Mouse (Mus musculus) C2C12 (cell line): ENCODE measurements at regions not wholly inside any gene's neighbourhood (a gene's known extent, or its start where the extent isn't known, plus 50 kb on each side); places are given as distances from the start of the nearest gene placed in this dataset.

Experiments used
- H3K27me3 ChIP-seq: one replicate; pipeline ENCODE4 v1.6.1; 2011; ENCODE audit not compliant: control insufficient read depth, insufficient read depth, insufficient read length
- H3K36me3 ChIP-seq: one replicate; pipeline ENCODE4 v1.6.1; 2011; ENCODE audit not compliant: control insufficient read depth, insufficient read depth
- H3K4me3 ChIP-seq: one replicate; pipeline ENCODE4 v1.5.1; 2011; ENCODE audit warnings: mild to moderate bottlenecking, control low read depth; ENCODE audit not compliant: poor library complexity, insufficient read depth, severe bottlenecking
- H3K79me2 ChIP-seq: one replicate; pipeline ENCODE4 v1.6.1; 2011; ENCODE audit not compliant: control insufficient read depth, insufficient read depth
- H3K79me3 ChIP-seq: one replicate; pipeline ENCODE4 v1.6.1; 2011; ENCODE audit warnings: low read depth, control low read depth
- H3ac ChIP-seq: one replicate; pipeline ENCODE3; 2011; ENCODE audit warnings: low read depth; ENCODE audit not compliant: control insufficient read depth, insufficient read length
- CEBPB ChIP-seq: IDR thresholded peaks from one replicate; pipeline ENCODE4 v1.6.1; 2011; ENCODE audit warnings: low read depth, mild to moderate bottlenecking, control low read depth, moderate library complexity
- CTCF ChIP-seq: IDR thresholded peaks from one replicate; pipeline ENCODE4 v1.5.1; 2011; ENCODE audit not compliant: control insufficient read depth, insufficient read depth, insufficient read length
- FOSL1 ChIP-seq: IDR thresholded peaks from one replicate; pipeline ENCODE4 v1.8.0; 2011; ENCODE audit warnings: mild to moderate bottlenecking, low read length; ENCODE audit not compliant: poor library complexity, insufficient read depth, severe bottlenecking
- MAX ChIP-seq: IDR thresholded peaks from one replicate; pipeline ENCODE4 v1.6.1; 2011; ENCODE audit warnings: mild to moderate bottlenecking, control low read depth
- MYOD1 ChIP-seq: IDR thresholded peaks from one replicate; pipeline ENCODE4 v1.6.1; 2011; ENCODE audit warnings: low read depth; ENCODE audit not compliant: control insufficient read depth, insufficient read length
- MYOG ChIP-seq: IDR thresholded peaks from one replicate; pipeline ENCODE4 v1.6.1; 2011; ENCODE audit not compliant: control insufficient read depth, insufficient read length; ENCODE audit errors: extremely low read depth
- USF1 ChIP-seq: IDR thresholded peaks from one replicate; pipeline ENCODE4 v1.6.1; 2011; ENCODE audit warnings: low read depth, mild to moderate bottlenecking, control low read depth, moderate library complexity

DNA sequence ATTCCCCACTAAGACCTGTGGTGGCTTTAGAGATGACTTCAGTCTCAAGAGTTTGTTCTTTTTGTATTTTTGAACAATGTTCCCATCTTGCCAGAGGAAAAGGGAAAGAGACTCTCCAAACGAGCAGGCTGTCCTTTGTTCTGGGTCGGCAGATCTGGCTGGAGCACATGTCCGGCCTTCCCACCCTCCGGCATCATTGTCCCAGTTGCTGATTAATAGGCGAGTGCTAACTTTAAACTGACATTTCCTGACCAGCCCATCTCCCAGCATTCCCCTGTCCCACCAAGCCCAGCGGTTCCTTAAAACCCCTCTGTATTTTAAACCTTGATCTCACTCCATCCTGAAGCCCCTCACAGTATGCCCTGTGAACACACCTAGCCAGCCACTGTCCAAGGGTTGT is 140.0 kb upstream of the Klf4 start:
- H3K36me3 ChIP-seq: no peaks in the 10 kb centered on the region
- H3K4me3 ChIP-seq: no peak overlapping the region
- no peak overlapping the region for H3ac ChIP-seq
- H3K79me3 ChIP-seq: no peaks in the 10 kb centered on the region
- H3K27me3 ChIP-seq: no peaks in the 10 kb centered on the region
- H3K79me2 ChIP-seq: no peaks in the 10 kb centered on the region
- TF ChIP-seq USF1 (no peak), MYOG (no peak)

DNA sequence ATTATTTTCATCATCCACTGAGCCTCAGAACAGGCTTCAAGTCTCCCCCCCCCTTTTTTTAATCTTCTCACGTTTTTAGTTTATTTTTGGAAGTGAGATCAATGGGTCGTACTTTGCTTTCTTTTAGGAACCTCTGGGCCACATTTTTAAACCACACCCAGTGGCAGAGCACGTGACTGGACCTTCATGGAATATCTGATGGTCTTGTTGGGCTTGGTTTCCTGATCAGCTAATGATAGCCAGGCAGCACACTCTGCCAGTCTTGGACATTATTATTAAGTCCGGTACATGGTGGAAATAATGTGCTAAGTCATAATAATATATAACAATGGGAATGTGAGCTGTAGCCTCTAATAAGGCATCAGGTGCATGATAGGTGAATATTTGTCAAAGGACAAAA is 138.0 kb upstream of the Klf4 start:
- TF ChIP-seq CEBPB: no peak
- no peak for TF ChIP-seq MYOG
- no peak for TF ChIP-seq MYOD1
- TF ChIP-seq USF1: no peak
- no peak for TF ChIP-seq MAX
- TF ChIP-seq CTCF: no peak
- no peak for TF ChIP-seq FOSL1
- Histone ChIP-seq H3K27me3 (no peaks in the 10 kb centered on the region), H3K79me3 (no peaks in the 10 kb centered on the region)

DNA sequence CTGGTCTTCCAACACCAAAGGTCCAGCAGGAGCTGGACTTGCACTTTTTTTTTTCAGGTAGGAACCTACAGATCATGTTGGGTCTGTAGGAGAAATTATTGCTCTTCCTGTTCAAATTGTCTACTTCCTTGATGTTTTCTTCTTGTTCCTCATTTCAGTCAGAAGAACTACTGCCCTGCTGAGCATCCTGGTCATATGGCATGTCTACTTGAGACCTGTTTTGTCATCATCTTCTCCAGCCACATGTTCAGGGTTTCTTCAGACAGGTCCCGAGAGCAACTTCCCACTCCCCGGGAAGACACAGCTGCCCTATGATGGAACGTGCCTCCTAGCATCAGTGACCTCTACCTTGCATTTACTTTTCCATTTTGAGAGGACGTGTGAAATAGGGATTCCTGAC is 132.6 kb upstream of the Klf4 start:
- no peaks in the 10 kb centered on the region for H3K27me3 ChIP-seq
- TF ChIP-seq CTCF (no peak), MYOD1 (no peak), MAX (no peak), USF1 (no peak), FOSL1 (no peak), MYOG (no peak), CEBPB (no peak)

More for the DNA sequence above, 138.0 kb upstream of the Klf4 start:
- Histone ChIP-seq H3K4me3 (no peak overlapping the region), H3K79me2 (no peaks in the 10 kb centered on the region), H3ac (no peak overlapping the region), H3K36me3 (no peaks in the 10 kb centered on the region)

DNA sequence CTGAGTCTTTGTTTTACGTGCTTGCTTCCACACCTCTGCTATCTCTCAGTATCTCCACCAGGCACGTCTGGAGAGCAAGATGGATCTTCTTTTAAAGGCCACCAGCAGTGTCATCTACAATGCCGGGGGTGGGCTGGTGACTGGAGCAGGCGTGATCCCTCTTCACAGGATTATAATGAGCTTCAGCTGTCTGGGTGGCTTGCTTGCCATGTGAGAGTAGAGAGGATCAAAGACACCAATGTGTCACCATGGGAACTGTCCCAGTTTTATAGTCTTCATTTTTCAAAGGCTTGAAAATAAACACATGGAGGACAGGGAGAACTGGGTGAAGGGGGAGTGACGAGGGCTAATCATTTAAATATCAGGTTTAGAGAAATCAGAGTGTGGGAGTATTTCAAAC is 131.6 kb upstream of the Klf4 start:
- no peak for TF ChIP-seq CTCF
- no peak for TF ChIP-seq USF1
- TF ChIP-seq MYOD1: no peak
- no peak overlapping the region for H3K4me3 ChIP-seq

More for the DNA sequence above, 132.6 kb upstream of the Klf4 start:
- Histone ChIP-seq H3K36me3 (no peaks in the 10 kb centered on the region), H3ac (no peak overlapping the region), H3K79me2 (no peaks in the 10 kb centered on the region), H3K79me3 (no peaks in the 10 kb centered on the region), H3K4me3 (no peak overlapping the region)

DNA sequence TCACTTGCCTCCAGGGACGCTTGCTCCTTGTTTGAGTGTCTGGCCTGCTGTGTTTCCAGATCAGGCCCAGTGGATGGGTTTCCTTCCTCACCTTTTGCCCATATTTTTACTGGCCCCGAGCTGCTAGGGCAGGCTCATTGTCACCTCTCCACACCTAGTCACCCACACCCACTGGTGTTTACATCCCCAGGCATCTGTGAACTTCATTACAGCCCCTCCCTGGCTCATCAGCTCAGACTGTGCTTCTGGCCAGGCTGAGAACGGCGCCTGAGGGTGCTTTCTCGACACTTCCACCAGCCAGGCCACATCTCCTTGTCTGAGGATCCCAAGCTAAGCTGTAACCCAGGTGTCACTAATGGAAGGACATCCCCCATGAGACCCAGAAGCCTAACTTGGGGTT is 129.8 kb upstream of the Klf4 start:
- Histone ChIP-seq H3K36me3 (no peaks in the 10 kb centered on the region), H3K27me3 (no peaks in the 10 kb centered on the region), H3K4me3 (no peak overlapping the region), H3K79me2 (no peaks in the 10 kb centered on the region), H3K79me3 (no peaks in the 10 kb centered on the region), H3ac (no peak overlapping the region)
- TF ChIP-seq CEBPB (no peak), USF1 (no peak), MAX (no peak), CTCF (no peak), MYOD1 (no peak), MYOG (no peak), FOSL1 (no peak)

More for the DNA sequence above, 131.6 kb upstream of the Klf4 start:
- H3K79me2 ChIP-seq: no peaks in the 10 kb centered on the region
- H3K27me3 ChIP-seq: no peaks in the 10 kb centered on the region
- H3K36me3 ChIP-seq: no peaks in the 10 kb centered on the region
- no peaks in the 10 kb centered on the region for H3K79me3 ChIP-seq
- no peak overlapping the region for H3ac ChIP-seq

DNA sequence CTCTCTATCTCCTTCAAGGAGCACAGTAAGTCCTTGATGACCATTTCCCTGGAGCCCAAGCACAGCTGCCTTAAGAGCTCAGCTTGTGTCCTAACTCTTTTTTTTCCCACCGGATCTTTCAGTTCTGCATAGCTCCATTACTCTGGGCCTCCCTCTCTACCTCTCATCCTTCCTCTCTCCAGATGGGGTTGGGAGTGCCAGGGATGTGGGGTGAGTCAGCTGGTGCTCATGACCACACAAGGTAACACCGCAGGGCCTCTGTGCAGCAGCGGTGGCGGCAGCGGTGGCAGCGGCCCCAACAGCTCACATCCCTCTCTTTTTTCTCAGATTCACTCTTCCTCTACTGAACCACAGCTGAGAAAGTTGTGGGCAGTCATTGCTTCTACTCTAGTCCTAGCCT is 126.6 kb upstream of the Klf4 start:
- Histone ChIP-seq H3ac (no peak overlapping the region), H3K79me2 (no peaks in the 10 kb centered on the region), H3K4me3 (no peak overlapping the region), H3K27me3 (no peaks in the 10 kb centered on the region), H3K79me3 (no peaks in the 10 kb centered on the region), H3K36me3 (no peaks in the 10 kb centered on the region)
- TF ChIP-seq MAX (no peak), MYOD1 (peak; percentile 65), FOSL1 (peak; percentile 46)
